Mouse (Mus musculus): ENCODE data around the gene Nipal3.

GRCm38 (mm10) chr4:135499831-135500230 is 5.0 kb upstream of the Nipal3 start:
- no peak for TF ChIP-seq CTCF (conservative IDR thresholded peaks at IDR 0.05 in 1 of 2, IDR thresholded peaks at IDR 0.05 in 1 of 2; ENCODE audit: low read depth in 2 of 2, low read length in 2 of 2)
- no peak for TF ChIP-seq POLR2A (IDR thresholded peaks at IDR 0.05; ENCODE audit: low read depth, low read length)
- TF ChIP-seq MAZ (IDR thresholded peaks at IDR 0.05; ENCODE audit: low read depth, low read length): no peak
- peak; percentile 44; the same call in 1 of the 2 replicates for TF ChIP-seq EP300 (IDR thresholded peaks at IDR 0.05; ENCODE audit: low read length)
- no peak for TF ChIP-seq POLR2AphosphoS2 (IDR thresholded peaks at IDR 0.05; ENCODE audit: low read depth, low read length)
- no peak for TF ChIP-seq HCFC1 (IDR thresholded peaks at IDR 0.05; ENCODE audit: low read depth, low read length)
- TF ChIP-seq NELFE (IDR thresholded peaks at IDR 0.05; ENCODE audit: low read depth, low read length): no peak
- no peak for TF ChIP-seq ELF1 (IDR thresholded peaks at IDR 0.05; ENCODE audit: low read depth, low read length)

Data from CH12.LX (cell line).